25 mouse cellular contexts compared by ENCODE assay signal in the genomic region with DNA sequence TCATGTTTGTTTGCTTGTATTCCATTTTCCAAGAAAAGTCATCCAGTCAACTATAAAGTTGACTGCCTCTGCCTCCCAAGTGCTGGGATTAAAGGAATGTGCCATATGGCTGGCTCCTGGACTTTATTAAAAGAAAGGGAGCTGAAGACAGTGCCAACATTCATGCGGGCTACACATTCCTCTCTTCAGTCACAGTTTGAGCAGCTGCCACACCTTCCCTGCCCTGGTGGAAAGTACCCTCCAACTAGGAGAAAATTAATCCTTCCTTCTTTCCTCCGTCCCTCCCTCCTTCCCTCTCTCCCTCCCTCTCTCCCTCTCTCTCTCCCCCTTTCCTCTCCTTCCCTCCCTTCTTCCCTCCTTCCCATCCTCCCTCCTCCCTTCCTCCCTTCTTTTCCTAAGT. TPM values are rescaled to one million over a fixed set of nuclear protein-coding genes. Genes with fewer than 3 reads are reported as not detected.
DNase-seq lines count a peak whose midpoint lies in the region; ATAC-seq and TF ChIP-seq lines count a peak whose summit lies in the region.
"Had no signal": no experiment of that assay in that cellular context is flagged by ENCODE, and none has a peak within 500 bp of the region (broad histone marks: within the 10 kb centered on the region; RNA-seq: fewer than 3 reads in every experiment).

No protein-coding gene starts in this region.

- WGBS in heart, embryonic 10.5 days, result 70% methylated on average over 2 of the region's 2 CpGs
- 11% methylated on average over 2 of the region's 2 CpGs for WGBS in limb, embryonic 13.5 days
- 70% methylated on average over 2 of the region's 2 CpGs for WGBS in limb, embryonic 10.5 days

- no peak for DNase-seq in heart, embryonic 10.5 days (ENCODE audit: low spot score)
- no peak for DNase-seq in heart, postnatal 4 days
- no peak for DNase-seq in limb, embryonic 10.5 days (ENCODE audit: low spot score)
- DNase-seq in 3T3-L1 (ENCODE audit: low read depth, low spot score), result peak; percentile 82
- no peak for DNase-seq in right cerebral cortex, adult 2 months (ENCODE audit: low spot score in 2 of 2)
- no peak for DNase-seq in layer of hippocampus, postnatal 25 days (ENCODE audit: extremely low spot score in 1 of 2, low spot score in 1 of 2)
- DNase-seq: adrenal gland, adult 8-10 months; B cell, adult 2 months; cerebellum, adult 9-10 months; gastrocnemius, adult 2 months; kidney, adult 11 months; layer of hippocampus, postnatal 36 days; lung, postnatal 36 days; retina, postnatal 1 day; right cerebral cortex, postnatal 4 days had no signal

- H3K4me2 ChIP-seq in limb, embryonic 13.5 days (replicated peaks), result no peak overlapping the region
- H3K4me2 ChIP-seq: embryonic facial prominence, embryonic 12.5 days; liver, embryonic 12.5 days had no signal

- peaks cover 41% of the 10 kb centered on the region for H3K4me1 ChIP-seq in heart, embryonic 10.5 days
- H3K4me1 ChIP-seq in limb, embryonic 13.5 days, result peaks cover 35% of the 10 kb centered on the region
- peaks cover 31% of the 10 kb centered on the region for H3K4me1 ChIP-seq in limb, embryonic 10.5 days
- H3K4me1 ChIP-seq in embryonic fibroblast, embryonic 13.5 days (ENCODE audit: control insufficient read depth, insufficient read depth, low read length), result peaks cover 33% of the 10 kb centered on the region

- no peak overlapping the region for H3K4me3 ChIP-seq in heart, embryonic 10.5 days
- no peak overlapping the region for H3K4me3 ChIP-seq in limb, embryonic 13.5 days
- no peak overlapping the region for H3K4me3 ChIP-seq in limb, embryonic 10.5 days
- no peak overlapping the region for H3K4me3 ChIP-seq in embryonic fibroblast, embryonic 13.5 days (ENCODE audit: insufficient read depth, low read length)
- H3K4me3 ChIP-seq: embryonic facial prominence, embryonic 12.5 days; gastrocnemius, adult 2 months; liver, embryonic 12.5 days had no signal

- TF ChIP-seq POLR2A in embryonic fibroblast, embryonic 13.5 days (IDR thresholded peaks at IDR 0.05; ENCODE audit: low read depth, low read length), result no peak

- no peak for ATAC-seq in limb, embryonic 13.5 days (ENCODE audit: low FRiP score, low read depth)
- ATAC-seq: liver, embryonic 12.5 days; Patski had no signal

- no peak for TF ChIP-seq CTCF in embryonic fibroblast, embryonic 13.5 days (IDR thresholded peaks at IDR 0.05; ENCODE audit: borderline replicate concordance, insufficient read depth, low read length)

- H3K9me3 ChIP-seq in heart, embryonic 10.5 days, result peaks cover 5% of the 10 kb centered on the region; the same call in 1 of the 2 replicates
- peaks cover 8% of the 10 kb centered on the region for H3K9me3 ChIP-seq in limb, embryonic 13.5 days
- H3K9me3 ChIP-seq in limb, embryonic 10.5 days (replicated peaks), result no peaks in the 10 kb centered on the region; the same call in 1 of the 2 replicates
- H3K9me3 ChIP-seq: embryonic facial prominence, embryonic 12.5 days; liver, embryonic 12.5 days had no signal

- no peak overlapping the region for H3K9ac ChIP-seq in limb, embryonic 13.5 days
- H3K9ac ChIP-seq: embryonic facial prominence, embryonic 12.5 days; liver, embryonic 12.5 days had no signal

- peak overlapping the region; percentile 92 for H3K27ac ChIP-seq in heart, embryonic 10.5 days
- H3K27ac ChIP-seq in limb, embryonic 13.5 days, result peak overlapping the region; percentile 58; the same call in 1 of the 2 replicates
- no peak overlapping the region for H3K27ac ChIP-seq in limb, embryonic 10.5 days
- H3K27ac ChIP-seq in embryonic fibroblast, embryonic 13.5 days (ENCODE audit: insufficient read depth, low read length), result peak overlapping the region; percentile 64
- H3K27ac ChIP-seq: embryonic facial prominence, embryonic 12.5 days; kidney, postnatal 0 days; liver, embryonic 12.5 days had no signal

- no peaks in the 10 kb centered on the region for H3K36me3 ChIP-seq in heart, embryonic 10.5 days
- no peaks in the 10 kb centered on the region; the same call in 1 of the 2 replicates for H3K36me3 ChIP-seq in limb, embryonic 13.5 days
- H3K36me3 ChIP-seq in limb, embryonic 10.5 days, result no peaks in the 10 kb centered on the region
- H3K36me3 ChIP-seq: embryonic facial prominence, embryonic 12.5 days; liver, embryonic 12.5 days had no signal

- H3K27me3 ChIP-seq in heart, embryonic 10.5 days (ENCODE audit: insufficient read depth, poor library complexity, severe bottlenecking), result no peaks in the 10 kb centered on the region
- H3K27me3 ChIP-seq in limb, embryonic 13.5 days, result no peaks in the 10 kb centered on the region
- H3K27me3 ChIP-seq in limb, embryonic 10.5 days (ENCODE audit: low read depth, poor library complexity, severe bottlenecking), result no peaks in the 10 kb centered on the region
- H3K27me3 ChIP-seq: embryonic facial prominence, embryonic 12.5 days; Patski had no signal

RNA-seq across cellular contexts. Expression of a gene that starts 8.2 kb away (rescaled TPM):
- 0.30 and 1.3 TPM in 2 replicates for polyA plus RNA-seq in heart, embryonic 10.5 days (2016; fragmentation: Nextera tagmentation; extraction: Ambion mirVana)
- total RNA-seq in heart, postnatal 4 days (2021), result under 1 TPM in 1 of 2 experiments, not detected in 1; 0.31 TPM
- 0.60 TPM in 1 of 2 replicates, not detected in the other for polyA plus RNA-seq in limb, embryonic 13.5 days (2015; fragmentation: Nextera tagmentation; extraction: Ambion mirVana)
- 0.33 TPM in 1 of 2 replicates, not detected in the other for polyA plus RNA-seq in limb, embryonic 10.5 days (2016; fragmentation: Nextera tagmentation; extraction: Ambion mirVana)
- not detected in 2 replicates for polyA plus RNA-seq in embryonic fibroblast, embryonic 13.5 days (2011; ENCODE audit: insufficient read length, low read depth, missing spikeins)
- 1 to 10 TPM in 1 of 2 experiments, under 1 TPM in 1; 0.44 to 1.5 TPM for total RNA-seq in layer of hippocampus, postnatal 25 days (2021)
- total RNA-seq: granulocyte monocyte progenitor cell, adult 5-6 weeks; left cerebral cortex, postnatal 25 days; megakaryocyte-erythroid progenitor cell, adult 5-6 weeks had no signal
- polyA plus RNA-seq: embryonic facial prominence, embryonic 12.5 days; kidney, postnatal 0 days; neural tube, embryonic 11.5 days; Patski had no signal
